Mouse (Mus musculus) liver, postnatal 0 days (tissue): ENCODE results near the gene S100a6. TPM values are rescaled to one million over a fixed set of nuclear protein-coding genes. Genes with fewer than 3 reads are reported as not detected.

ENCODE experiments used
- ATAC-seq: fragments of 200-750 bp; cut with Nextera tagmentation; 2 replicates; pipeline ENCODE4 v1.8.0; 2017; ENCODE audit warnings: mild to moderate bottlenecking, moderate library complexity
- DNase-seq: peaks from one replicate; pipeline ENCODE4 v3.0.0-alpha.2; 2016
- H3K27ac ChIP-seq: fragments of 300-500 bp; sonication (generic); 2 replicates; pipeline ENCODE4 v1.5.1; 2014; ENCODE audit warnings: antibody characterized with exemption, moderate library complexity, mild to moderate bottlenecking, low read depth
- H3K27me3 ChIP-seq: fragments of 300-500 bp; sonication (generic); 2 replicates; pipeline ENCODE4 v1.6.1; 2014; ENCODE audit warnings: low read length, control low read depth, mixed read lengths; ENCODE audit not compliant: insufficient read depth
- H3K36me3 ChIP-seq: fragments of 300-500 bp; sonication (generic); replicated peaks from 2 replicates; pipeline ENCODE4 v1.6.1; 2014; ENCODE audit warnings: mild to moderate bottlenecking, control low read depth, low read length, moderate library complexity, mixed read lengths; ENCODE audit not compliant: insufficient read depth
- H3K4me1 ChIP-seq: fragments of 300-500 bp; sonication (generic); 2 replicates; pipeline ENCODE4 v1.6.1; 2014; ENCODE audit warnings: antibody characterized with exemption, mild to moderate bottlenecking, control low read depth; ENCODE audit not compliant: insufficient read depth
- H3K4me2 ChIP-seq: fragments of 300-500 bp; sonication (generic); 2 replicates; pipeline ENCODE4 v1.6.1; 2014; ENCODE audit warnings: low read depth, mild to moderate bottlenecking, low read length, moderate library complexity, mixed read lengths
- H3K4me3 ChIP-seq: fragments of 300-500 bp; sonication (generic); 2 replicates; pipeline ENCODE4 v1.5.1; 2014; ENCODE audit warnings: low read depth, low read length
- H3K9ac ChIP-seq: fragments of 300-500 bp; sonication (generic); replicated peaks from 2 replicates; pipeline ENCODE4 v1.6.1; 2014; ENCODE audit warnings: mild to moderate bottlenecking, moderate library complexity
- H3K9me3 ChIP-seq: fragments of 300-500 bp; sonication (generic); 2 replicates; pipeline ENCODE4 v1.6.1; 2016; ENCODE audit warnings: mild to moderate bottlenecking, control low read depth, low read length, mixed read lengths
- CTCF ChIP-seq: sonication (generic); IDR thresholded peaks from 2 replicates; pipeline ENCODE4 v1.5.1; 2016; ENCODE audit warnings: antibody characterized with exemption, low read depth
- EP300 ChIP-seq: IDR thresholded peaks from 2 replicates; pipeline ENCODE4 v1.6.1; 2016; ENCODE audit warnings: antibody characterized with exemption, low read depth, mild to moderate bottlenecking
- WGBS: fragments of 180-500 bp; shearing (Covaris S2); extraction: QIAGEN DNeasy Blood & Tissue Kit; methylation state at CpG from one replicate; pipeline ENCODE4 v1.1.7; 2014; ENCODE audit not compliant: insufficient replicate concordance; 5-methylcytosine and 5-hydroxymethylcytosine counted together
- polyA plus RNA-seq: library from polyadenylated mRNA; unstranded; fragments of >200 nt; fragmentation: Nextera tagmentation; extraction: Ambion mirVana; gene quantifications from 2 replicates; pipeline ENCODE4 v1.2.1, GENCODE M21; 2015

S100a6 gene
- polyA plus RNA-seq, 1 experiment from 2014 or later, result 55.6 TPM

DNA sequence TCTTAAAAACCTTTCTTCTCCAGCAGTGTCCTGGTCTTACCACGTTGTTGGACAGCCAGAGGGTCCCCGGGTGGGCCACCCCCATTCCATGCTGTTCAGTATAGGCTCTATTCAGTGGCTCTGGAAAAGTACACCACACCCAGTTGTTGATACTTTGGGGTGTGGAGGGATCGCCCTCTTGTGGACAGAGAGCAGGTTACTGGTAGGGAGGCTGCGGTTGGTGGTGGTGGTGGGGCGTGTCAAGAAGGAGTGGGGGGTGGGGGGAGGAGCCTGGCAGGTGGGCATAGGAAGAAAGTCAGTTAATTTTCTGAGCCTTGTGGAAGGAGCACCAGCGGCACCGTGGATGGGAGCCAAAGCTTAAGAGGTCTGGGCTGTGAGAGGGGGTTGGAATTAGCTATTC lies 2.7 kb downstream of the S100a6 start:
- H3K36me3 ChIP-seq, result no peaks in the 10 kb centered on the region
- no peak overlapping the region for H3K9ac ChIP-seq
- no peak overlapping the region for H3K4me2 ChIP-seq
- peak; percentile 68 for ATAC-seq
- no peak overlapping the region for H3K4me3 ChIP-seq
- peaks cover 4% of the 10 kb centered on the region; the same call in 1 of the 2 replicates for H3K4me1 ChIP-seq
- DNase-seq, result peak; percentile 75
- no peaks in the 10 kb centered on the region for H3K27me3 ChIP-seq
- TF ChIP-seq CTCF, result peak; percentile 85
- no peak for TF ChIP-seq EP300
- H3K27ac ChIP-seq, result no peak overlapping the region
- H3K9me3 ChIP-seq, result no peaks in the 10 kb centered on the region
- 13% methylated on average over 7 of the region's 7 CpGs for WGBS

DNA sequence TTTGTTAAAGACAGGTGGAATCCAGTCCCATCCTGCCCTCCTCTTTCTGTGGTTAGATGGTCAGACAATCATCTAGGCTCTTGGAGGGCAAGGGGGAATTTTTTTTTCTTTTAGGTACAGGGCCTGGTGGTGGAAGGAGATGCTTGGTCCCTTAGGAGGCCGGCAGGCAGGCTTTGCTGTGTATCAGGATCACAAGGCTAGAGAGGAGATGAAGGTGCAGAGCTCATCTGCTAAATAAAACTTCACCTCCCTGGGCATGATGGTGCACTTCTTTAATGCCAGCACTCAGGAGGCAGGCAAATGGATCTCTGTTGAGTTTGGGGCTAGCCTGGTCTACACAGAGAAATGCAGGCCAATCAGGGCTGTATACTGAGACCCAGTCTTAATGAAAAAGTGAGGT lies 3.2 kb downstream of the S100a6 start:
- TF ChIP-seq EP300, result no peak
- no peak for TF ChIP-seq CTCF
- Histone ChIP-seq H3K9me3 (no peaks in the 10 kb centered on the region), H3K4me3 (no peak overlapping the region), H3K9ac (no peak overlapping the region), H3K27me3 (no peaks in the 10 kb centered on the region), H3K4me1 (peaks cover 4% of the 10 kb centered on the region; the same call in 1 of the 2 replicates), H3K36me3 (no peaks in the 10 kb centered on the region), H3K27ac (no peak overlapping the region), H3K4me2 (no peak overlapping the region)
- DNase-seq (no peak), ATAC-seq (no peak)
- 57% methylated on average over 1 of the region's 1 CpGs for WGBS

DNA sequence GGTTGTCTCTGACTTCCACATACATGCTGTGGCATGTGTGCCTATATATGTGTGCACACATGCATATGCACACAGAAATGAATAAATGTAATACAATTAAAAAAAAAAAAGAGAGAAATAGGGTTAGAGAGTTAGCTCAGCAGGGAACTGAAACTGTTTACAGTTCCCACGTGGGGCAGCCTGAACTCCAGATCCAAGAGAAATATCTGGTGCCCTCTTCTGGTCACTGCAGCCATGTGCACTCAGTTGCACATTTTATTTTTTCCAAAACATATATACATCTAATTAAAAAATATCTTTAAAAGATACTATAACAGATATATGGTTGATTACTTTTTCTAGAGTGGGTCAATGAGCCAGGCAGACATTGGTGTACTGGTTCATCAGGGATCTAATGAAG lies 4.9 kb downstream of the S100a6 start:
- H3K4me2 ChIP-seq, result no peak overlapping the region
- no peaks in the 10 kb centered on the region for H3K9me3 ChIP-seq
- peaks cover 4% of the 10 kb centered on the region; the same call in 1 of the 2 replicates for H3K4me1 ChIP-seq
- 20% methylated on average over 1 of the region's 1 CpGs for WGBS
- no peak overlapping the region for H3K4me3 ChIP-seq
- no peaks in the 10 kb centered on the region for H3K36me3 ChIP-seq
- TF ChIP-seq EP300 (no peak), CTCF (peak; percentile 52)
- ATAC-seq (no peak), DNase-seq (no peak)
- no peaks in the 10 kb centered on the region for H3K27me3 ChIP-seq
- H3K9ac ChIP-seq, result no peak overlapping the region
- no peak overlapping the region for H3K27ac ChIP-seq

DNA sequence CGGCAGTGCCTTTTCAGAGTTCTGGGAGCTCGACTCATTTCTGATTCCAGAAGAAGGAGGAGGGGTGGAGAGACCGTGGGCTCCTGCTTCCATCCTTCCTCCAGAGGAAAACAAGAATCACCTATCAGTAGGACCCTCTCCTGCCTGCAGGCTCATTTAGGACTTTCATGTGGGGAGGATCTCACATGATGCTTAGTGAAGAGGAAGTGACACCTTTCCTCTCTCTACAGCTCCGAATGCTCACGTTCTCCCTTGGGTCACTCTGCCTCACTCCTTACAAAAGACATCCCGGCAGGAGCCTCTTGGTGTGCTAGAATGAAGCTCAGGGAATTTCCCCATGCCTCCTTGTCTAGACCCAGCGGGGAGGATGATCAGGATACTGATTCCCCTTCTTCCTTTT lies 8.9 kb downstream of the S100a6 start:
- Histone ChIP-seq H3K9ac (no peak overlapping the region), H3K36me3 (no peaks in the 10 kb centered on the region), H3K4me1 (no peaks in the 10 kb centered on the region), H3K9me3 (no peaks in the 10 kb centered on the region), H3K4me3 (no peak overlapping the region), H3K27ac (no peak overlapping the region), H3K27me3 (no peaks in the 10 kb centered on the region), H3K4me2 (no peak overlapping the region)
- ATAC-seq, result no peak
- WGBS, result 39% methylated on average over 7 of the region's 7 CpGs
- no peak for DNase-seq
- TF ChIP-seq EP300 (no peak), CTCF (no peak)

DNA sequence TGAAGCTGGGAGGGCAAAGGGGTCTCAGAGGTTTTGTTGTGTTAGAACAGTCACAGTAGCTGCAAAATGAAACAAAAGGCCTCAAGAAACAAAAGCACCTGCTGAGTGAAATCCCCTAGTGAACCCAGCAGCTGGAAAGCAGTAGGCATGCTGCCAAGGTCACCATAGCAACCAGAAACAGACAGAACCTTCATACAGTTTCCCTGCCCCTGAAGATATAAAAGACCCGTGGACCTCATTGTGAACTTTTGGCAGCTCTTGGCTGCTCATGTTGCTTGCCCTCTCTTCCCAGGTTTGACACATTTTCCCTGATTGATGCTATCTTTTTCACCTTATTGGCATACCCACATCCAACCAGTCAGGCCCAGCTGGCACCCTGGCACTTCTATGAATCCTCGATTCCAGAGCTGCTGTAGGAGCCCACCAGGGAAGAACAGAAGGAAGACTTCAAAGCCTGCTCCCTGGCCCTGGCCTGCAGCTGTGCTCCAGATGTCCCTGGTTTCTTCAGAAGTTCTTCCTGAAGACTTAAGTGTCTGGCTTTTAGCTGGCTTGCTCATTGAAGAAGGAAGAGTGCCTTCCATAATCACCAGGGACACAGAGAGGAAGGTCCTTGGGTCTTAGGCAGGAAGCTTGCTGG lies 10.9 kb downstream of the S100a6 start:
- no peak for ATAC-seq
- Histone ChIP-seq H3K9me3 (no peaks in the 10 kb centered on the region), H3K4me2 (no peak overlapping the region), H3K9ac (no peak overlapping the region), H3K4me3 (no peak overlapping the region), H3K27ac (no peak overlapping the region), H3K27me3 (no peaks in the 10 kb centered on the region), H3K36me3 (no peaks in the 10 kb centered on the region), H3K4me1 (no peaks in the 10 kb centered on the region)
- TF ChIP-seq EP300, result no peak
- no peak for TF ChIP-seq CTCF
- WGBS, result 57% methylated on average over 2 of the region's 2 CpGs
- no peak for DNase-seq

DNA sequence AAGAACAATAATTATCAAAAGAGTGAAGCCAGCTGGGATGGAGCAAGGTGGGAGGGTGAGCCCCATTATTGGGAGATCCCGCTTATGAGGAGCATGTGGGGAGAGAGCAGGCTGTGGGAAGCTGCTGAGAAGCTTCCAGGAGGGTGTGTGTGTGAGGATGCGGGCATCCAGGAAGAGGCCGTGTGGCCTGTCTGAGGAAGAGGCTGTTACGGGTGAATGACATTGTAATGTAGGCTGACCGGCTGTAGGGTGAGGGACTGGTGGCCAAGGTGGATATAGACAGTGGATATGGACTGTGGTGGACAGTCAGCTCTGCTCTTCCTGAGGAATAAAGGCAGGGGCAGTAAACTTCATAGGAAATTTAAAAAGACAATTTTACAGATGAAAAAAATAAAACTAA lies 12.8 kb downstream of the S100a6 start:
- Histone ChIP-seq H3K4me3 (no peak overlapping the region), H3K9ac (no peak overlapping the region), H3K27ac (no peak overlapping the region), H3K4me2 (no peak overlapping the region), H3K36me3 (no peaks in the 10 kb centered on the region), H3K9me3 (no peaks in the 10 kb centered on the region), H3K4me1 (no peaks in the 10 kb centered on the region), H3K27me3 (no peaks in the 10 kb centered on the region)
- ATAC-seq (no peak), DNase-seq (no peak)
- TF ChIP-seq CTCF (no peak), EP300 (no peak)
- WGBS, result 76% methylated on average over 5 of the region's 5 CpGs
